Mouse (Mus musculus): ENCODE measurements at regions not wholly inside any gene's neighbourhood (a gene's known extent, or its start where the extent isn't known, plus 50 kb on each side); places are given as distances from the start of the nearest gene placed in this dataset.

GRCm38 (mm10) chr14:58626506-58627256 lies 516.0 kb downstream of the 1700129C05Rik start:
- TF ChIP-seq CTCF (IDR thresholded peaks at IDR 0.05 in 2 of 3, conservative IDR thresholded peaks at IDR 0.05 in 1 of 3; ENCODE audit: control insufficient read depth in 1 of 3, insufficient read depth in 1 of 3, low read depth in 2 of 3, low read length in 3 of 3, poor library complexity in 1 of 3, severe bottlenecking in 1 of 3) = no peak
- no peak for TF ChIP-seq POLR2AphosphoS5 (IDR thresholded peaks at IDR 0.05; ENCODE audit: borderline replicate concordance, low read depth, low read length)
- TF ChIP-seq POLR2A (IDR thresholded peaks at IDR 0.05; ENCODE audit: control insufficient read depth in 1 of 2, insufficient read depth in 1 of 2, low read depth in 1 of 2, low read length in 2 of 2, poor library complexity in 1 of 2) = no peak
- TF ChIP-seq MAX (IDR thresholded peaks at IDR 0.05; ENCODE audit: low read length) = no peak
- no peak for TF ChIP-seq MEF2A (IDR thresholded peaks at IDR 0.05; ENCODE audit: extremely low read depth, insufficient replicate concordance, low read depth, low read length, poor library complexity, severe bottlenecking)
- no peak for TF ChIP-seq ZC3H11A (IDR thresholded peaks at IDR 0.05; ENCODE audit: low read depth, low read length)
- no peak for TF ChIP-seq E2F4 (IDR thresholded peaks at IDR 0.05; ENCODE audit: borderline replicate concordance, low read depth, low read length)
- TF ChIP-seq CHD1 (IDR thresholded peaks at IDR 0.05; ENCODE audit: low read depth, low read length) = no peak
- no peak for TF ChIP-seq TBP (IDR thresholded peaks at IDR 0.05; ENCODE audit: low read depth, low read length)
- TF ChIP-seq TAL1 (IDR thresholded peaks at IDR 0.05; ENCODE audit: low read length) = no peak
- no peak for TF ChIP-seq ZKSCAN1 (IDR thresholded peaks at IDR 0.05; ENCODE audit: low read depth, low read length)

Measured in MEL (cell line).